Mouse (Mus musculus) testis, adult 2 months (tissue): ENCODE results near the gene Pnrc1. TPM values are rescaled to one million over a fixed set of nuclear protein-coding genes. Genes with fewer than 3 reads are reported as not detected.
A peak's percentile ranks its signal among the peaks of the same experiment; 100 is the strongest.

Experiments used
- H3K27ac ChIP-seq: fragments of 200-500 bp; 2 replicates; pipeline ENCODE4 v1.5.1; 2012; ENCODE audit warnings: low read depth, low read length; ENCODE audit not compliant: control insufficient read depth, insufficient read depth
- H3K27me3 ChIP-seq: fragments of 200-500 bp; 2 replicates; pipeline ENCODE4 v1.6.1; 2012; ENCODE audit warnings: mild to moderate bottlenecking, low read length, moderate library complexity; ENCODE audit not compliant: control insufficient read depth, insufficient read depth
- H3K36me3 ChIP-seq: fragments of 200-500 bp; 2 replicates; pipeline ENCODE4 v1.6.1; 2012; ENCODE audit warnings: mild to moderate bottlenecking, low read length; ENCODE audit not compliant: control insufficient read depth, insufficient read depth
- H3K4me1 ChIP-seq: fragments of 200-500 bp; 2 replicates; pipeline ENCODE4 v1.6.1; 2012; ENCODE audit warnings: low read length; ENCODE audit not compliant: control insufficient read depth, insufficient read depth
- H3K4me3 ChIP-seq: fragments of 200-500 bp; 2 replicates; pipeline ENCODE4 v1.5.1; 2012; ENCODE audit warnings: low read depth, mild to moderate bottlenecking, low read length, moderate library complexity, mixed read lengths; ENCODE audit not compliant: control insufficient read depth
- CTCF ChIP-seq: fragments of 200-500 bp; IDR thresholded peaks from 2 replicates; pipeline ENCODE4 v1.5.1; 2012; ENCODE audit warnings: low read depth, mild to moderate bottlenecking, inconsistent platforms, low read length, moderate library complexity; ENCODE audit not compliant: control insufficient read depth, insufficient read depth, insufficient replicate concordance
- POLR2A ChIP-seq: fragments of 200-500 bp; IDR thresholded peaks from 2 replicates; pipeline ENCODE4 v1.6.1; 2012; ENCODE audit warnings: low read depth, mild to moderate bottlenecking, inconsistent platforms, low read length, moderate library complexity; ENCODE audit not compliant: control insufficient read depth
- polyA plus RNA-seq: library from polyadenylated mRNA; depleted of rRNA; stranded (reverse); fragments of >200 nt; gene quantifications from 2 replicates; pipeline ENCODE4 v1.2.3, GENCODE M21; 2012

The Pnrc1 gene
- polyA plus RNA-seq, 1 experiment: 16.5 TPM

DNA sequence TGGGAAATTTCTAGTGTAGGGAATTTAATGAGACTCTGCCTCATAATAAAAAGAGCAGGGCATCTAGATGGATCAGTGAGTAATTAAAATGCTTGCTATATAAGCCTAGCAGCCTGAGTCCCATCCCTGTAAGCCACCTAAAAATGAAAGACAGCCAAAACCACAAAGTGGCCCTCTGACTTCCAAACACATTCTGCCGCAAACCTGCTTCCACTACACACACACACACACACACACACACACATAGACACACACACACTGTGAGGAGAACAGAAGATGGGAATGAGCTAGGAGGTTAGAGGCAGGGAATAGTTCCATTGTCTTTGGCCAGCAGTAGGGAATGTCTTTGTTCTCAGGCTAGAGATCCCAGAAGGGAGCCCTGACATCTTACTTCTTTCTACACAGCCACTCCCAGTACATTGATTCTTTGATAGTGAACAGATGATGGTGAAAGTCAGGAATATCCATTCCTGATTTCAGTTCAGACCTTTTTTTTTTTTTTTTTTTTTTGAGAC is 40.2 kb downstream of the Pnrc1 start:
- H3K36me3 ChIP-seq: peaks cover 3% of the 10 kb centered on the region
- peaks cover 5% of the 10 kb centered on the region for H3K4me1 ChIP-seq
- H3K27me3 ChIP-seq: no peaks in the 10 kb centered on the region
- H3K4me3 ChIP-seq: no peak overlapping the region
- TF ChIP-seq POLR2A: no peak
- no peak for TF ChIP-seq CTCF
- no peak overlapping the region for H3K27ac ChIP-seq

GRCm38 (mm10) chr4:33248915-33249314 is 41.0 kb downstream of the Pnrc1 start:
- Histone ChIP-seq H3K27me3 (no peaks in the 10 kb centered on the region), H3K27ac (peak overlapping the region; percentile 87), H3K4me1 (peaks cover 5% of the 10 kb centered on the region), H3K36me3 (peaks cover 3% of the 10 kb centered on the region), H3K4me3 (peak overlapping the region; percentile 91)
- TF ChIP-seq POLR2A (no peak), CTCF (no peak)

- H3K27ac ChIP-seq: peak overlapping the region; percentile 95
- no peaks in the 10 kb centered on the region for H3K27me3 ChIP-seq
- peaks cover 5% of the 10 kb centered on the region for H3K4me1 ChIP-seq
- peak overlapping the region; percentile 91 for H3K4me3 ChIP-seq
- peaks cover 3% of the 10 kb centered on the region for H3K36me3 ChIP-seq
- TF ChIP-seq POLR2A (peak; percentile 94), CTCF (no peak)
Measured at GRCm38 (mm10) chr4:33248062-33248889, 41.7 kb downstream of the Pnrc1 start.

DNA sequence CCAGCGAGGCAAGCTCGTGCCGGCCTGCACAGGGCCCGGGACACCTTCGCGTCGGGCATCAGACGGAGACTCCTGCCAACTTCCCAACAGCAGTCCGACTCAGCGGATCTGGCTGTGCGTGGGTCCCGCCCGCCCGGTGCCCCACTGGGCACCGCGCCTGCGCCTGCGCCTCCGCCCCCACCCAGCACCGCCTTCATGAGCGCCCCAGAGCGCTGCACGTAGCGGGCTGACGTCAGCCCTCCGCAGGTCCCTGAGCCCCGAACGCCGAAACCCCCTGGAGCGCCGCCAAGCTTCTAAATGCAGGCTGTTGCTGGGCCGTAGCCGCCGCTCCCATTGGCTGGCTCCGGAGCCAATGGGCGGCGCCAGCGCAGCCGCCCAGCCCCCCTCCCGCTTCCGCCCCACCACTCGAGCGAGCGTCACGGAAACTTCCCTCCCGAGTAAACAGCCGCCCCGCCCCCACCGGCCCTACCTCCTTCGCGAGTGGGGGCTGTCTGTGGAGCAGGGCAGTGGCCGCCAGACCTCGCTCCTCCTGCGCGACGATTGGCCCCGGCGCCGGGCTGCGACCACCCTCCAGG is 42.4 kb downstream of the Pnrc1 start:
- peak overlapping the region; percentile 96 for H3K27ac ChIP-seq
- peak; percentile 87 for TF ChIP-seq POLR2A
- no peak for TF ChIP-seq CTCF
- peaks cover 5% of the 10 kb centered on the region for H3K4me1 ChIP-seq
- H3K4me3 ChIP-seq: peak overlapping the region; percentile 91
- H3K36me3 ChIP-seq: peaks cover 3% of the 10 kb centered on the region
- no peaks in the 10 kb centered on the region for H3K27me3 ChIP-seq

DNA sequence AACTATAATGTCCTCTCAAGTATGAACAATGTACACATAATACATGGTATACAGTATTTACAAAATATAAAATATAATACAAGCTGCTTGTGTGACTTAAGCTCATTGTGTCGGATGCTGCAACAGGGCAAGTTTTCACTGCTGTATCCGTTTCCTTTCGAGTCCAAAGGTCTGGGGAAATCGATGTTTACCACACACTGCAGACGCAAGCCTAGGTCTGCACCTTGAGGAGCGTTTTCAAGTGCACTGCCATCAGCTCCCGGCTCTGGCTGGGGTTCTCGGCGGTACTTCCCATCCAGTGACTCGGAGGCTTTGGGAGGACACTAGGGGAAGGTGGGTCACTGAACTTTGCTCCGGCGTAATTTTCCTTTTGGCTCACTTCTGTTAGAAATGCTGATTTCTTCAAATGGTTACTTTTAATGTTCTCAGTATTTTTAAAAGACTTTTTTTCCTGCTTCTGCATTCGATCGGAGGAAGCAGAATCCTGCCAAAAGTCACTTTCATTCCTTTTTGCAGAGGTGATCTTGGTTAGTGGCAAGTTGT is 44.0 kb downstream of the Pnrc1 start:
- no peak for TF ChIP-seq POLR2A
- no peak for TF ChIP-seq CTCF
- peaks cover 3% of the 10 kb centered on the region for H3K36me3 ChIP-seq
- H3K27me3 ChIP-seq: no peaks in the 10 kb centered on the region
- no peak overlapping the region; the same call in 1 of the 2 replicates for H3K27ac ChIP-seq
- no peak overlapping the region for H3K4me3 ChIP-seq
- peaks cover 5% of the 10 kb centered on the region for H3K4me1 ChIP-seq

GRCm38 (mm10) chr4:33243921-33244320 is 46.0 kb downstream of the Pnrc1 start:
- Histone ChIP-seq H3K27ac (no peak overlapping the region), H3K4me1 (peaks cover 5% of the 10 kb centered on the region), H3K4me3 (no peak overlapping the region), H3K27me3 (no peaks in the 10 kb centered on the region), H3K36me3 (peaks cover 3% of the 10 kb centered on the region)
- TF ChIP-seq POLR2A: no peak
- no peak for TF ChIP-seq CTCF
